Mouse (Mus musculus) induced T-regulatory cell, adult 2 months (primary cell): ENCODE measurements around the gene Rpl13a.
"Not testable (repeated sequence)": the region's sequence is repeated elsewhere in the genome, so short reads cannot be mapped to it uniquely, and the experiment has no call there.

Source experiments
- DNase-seq: peaks from one replicate; pipeline ENCODE4 v3.0.0-alpha.2; 2012; ENCODE audit warnings: low read depth

Rpl13a gene

DNA sequence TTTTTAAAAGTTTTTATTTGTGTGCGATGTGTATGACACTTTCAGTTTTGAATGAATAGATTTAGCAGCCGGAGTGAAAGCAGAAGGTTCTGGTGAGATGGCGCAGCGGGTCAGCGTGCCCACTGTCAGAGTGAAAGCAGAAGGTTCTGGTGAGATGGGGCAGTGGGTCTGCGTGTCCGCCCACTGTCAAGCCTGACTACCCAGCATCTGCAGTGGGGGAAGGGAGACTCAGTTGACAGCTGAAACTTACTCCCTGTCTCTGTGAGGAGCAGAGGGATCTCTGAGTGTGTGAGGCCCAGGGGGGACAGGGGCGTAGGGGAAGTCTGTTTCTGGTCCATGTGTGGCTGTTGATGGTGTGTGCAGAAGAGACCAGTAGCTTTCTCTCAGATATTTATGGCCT lies 11.0 kb downstream of the Rpl13a start:
- no peak for DNase-seq

DNA sequence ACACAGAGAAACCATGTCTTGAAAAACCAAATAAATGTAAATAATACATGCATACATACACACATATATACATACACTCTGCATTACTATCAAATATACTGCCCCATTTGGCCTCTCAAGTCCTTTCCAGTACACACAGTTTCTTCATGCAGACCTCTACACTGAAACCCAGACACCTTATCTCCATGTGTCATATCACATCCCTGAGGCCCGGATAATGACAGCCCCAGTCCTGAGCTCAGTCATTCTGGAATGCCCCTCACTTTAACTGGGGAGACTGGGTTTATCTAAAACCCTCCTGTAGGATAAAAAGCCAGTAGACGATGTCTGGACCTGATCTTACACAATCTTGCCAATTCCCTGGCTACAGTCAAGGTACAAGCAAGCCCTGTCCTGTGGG lies 15.1 kb downstream of the Rpl13a start:
- no peak for DNase-seq

DNA sequence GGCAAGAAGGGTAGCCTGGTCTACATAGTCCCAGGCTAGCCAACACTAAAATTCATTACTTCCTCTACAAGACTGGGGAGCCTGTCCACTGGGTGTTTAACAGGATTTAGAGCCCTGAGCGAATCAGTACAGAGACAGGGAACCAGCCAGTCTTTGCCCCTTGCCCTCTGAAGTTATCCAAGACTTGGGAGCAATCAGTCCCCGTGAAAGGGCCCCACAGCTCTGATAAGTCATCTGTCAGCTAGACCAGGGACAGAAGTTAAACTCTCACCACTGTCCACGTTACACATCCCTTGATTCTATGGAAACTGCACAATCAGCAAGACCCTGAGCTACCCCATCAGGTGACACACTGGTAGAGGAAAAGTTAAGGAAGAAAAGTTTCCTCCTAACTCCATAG lies 16.0 kb downstream of the Rpl13a start:
- no peak for DNase-seq

DNA sequence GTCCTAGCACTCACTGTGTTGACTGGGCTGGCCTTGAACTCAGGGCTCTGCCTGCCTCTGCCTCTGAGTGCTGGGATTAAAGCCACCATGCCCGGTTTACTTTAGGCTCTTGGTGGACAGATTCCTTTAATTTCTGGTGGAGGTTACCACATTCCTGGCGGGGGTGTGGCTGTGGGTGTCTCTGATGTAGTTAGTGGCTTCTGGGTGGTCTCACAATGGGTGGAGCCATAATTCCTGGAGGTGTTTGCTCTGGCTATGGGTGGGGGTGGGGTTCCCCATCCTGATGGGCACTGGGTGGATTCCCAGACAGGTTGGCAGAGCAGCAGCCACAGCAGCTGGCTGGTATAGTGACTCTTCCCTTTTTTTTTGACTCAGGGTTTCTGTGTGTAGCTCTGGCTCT lies 16.6 kb downstream of the Rpl13a start:
- no peak for DNase-seq

DNA sequence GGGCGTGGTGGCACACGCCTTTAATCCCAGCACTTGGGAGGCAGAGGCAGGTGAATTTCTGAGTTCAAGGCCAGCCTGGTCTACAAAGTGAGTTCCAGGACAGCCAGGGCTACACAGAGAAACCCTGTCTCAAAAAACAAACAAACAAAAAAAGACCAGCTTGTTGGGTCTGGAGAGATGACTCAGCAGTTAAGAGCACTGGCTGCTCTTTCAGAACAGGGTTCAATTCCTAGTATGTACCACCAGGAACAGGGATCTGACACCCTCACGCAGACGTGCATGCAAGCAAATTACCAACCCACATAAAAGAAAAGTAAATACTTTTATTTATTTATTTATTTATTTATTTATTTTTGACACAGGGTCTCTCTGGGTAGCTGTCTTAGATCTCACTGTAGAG lies 18.5 kb downstream of the Rpl13a start:
- DNase-seq: not testable (repeated sequence)

DNA sequence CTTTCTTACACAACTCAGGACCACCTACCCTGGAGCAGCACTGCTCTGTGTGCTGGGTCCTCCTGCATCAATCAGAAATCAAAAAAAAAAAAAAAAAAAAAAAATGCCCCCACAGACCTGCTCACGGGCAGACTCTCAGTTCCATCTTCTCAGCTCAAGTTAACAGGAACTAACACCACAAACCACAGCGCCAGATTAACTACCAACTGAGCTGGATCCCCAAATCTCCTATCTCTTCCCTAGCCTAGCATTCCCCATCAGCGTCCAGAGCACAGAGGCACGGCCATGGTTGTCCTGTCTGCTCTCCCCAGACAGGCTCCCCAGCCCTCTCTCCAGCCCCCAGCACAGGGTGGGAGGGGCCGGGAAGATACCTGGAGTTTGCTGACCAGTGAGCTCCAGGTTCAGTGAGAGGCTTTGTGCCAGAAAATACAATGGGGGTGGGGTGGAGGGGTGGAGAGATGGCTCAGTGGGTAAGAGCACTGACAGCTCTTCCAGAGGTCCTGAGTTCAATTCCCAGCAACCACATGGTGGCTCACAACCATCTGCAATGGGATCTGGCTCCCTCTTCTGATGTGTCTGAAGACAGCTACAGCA lies 21.4 kb downstream of the Rpl13a start:
- DNase-seq: no peak

DNA sequence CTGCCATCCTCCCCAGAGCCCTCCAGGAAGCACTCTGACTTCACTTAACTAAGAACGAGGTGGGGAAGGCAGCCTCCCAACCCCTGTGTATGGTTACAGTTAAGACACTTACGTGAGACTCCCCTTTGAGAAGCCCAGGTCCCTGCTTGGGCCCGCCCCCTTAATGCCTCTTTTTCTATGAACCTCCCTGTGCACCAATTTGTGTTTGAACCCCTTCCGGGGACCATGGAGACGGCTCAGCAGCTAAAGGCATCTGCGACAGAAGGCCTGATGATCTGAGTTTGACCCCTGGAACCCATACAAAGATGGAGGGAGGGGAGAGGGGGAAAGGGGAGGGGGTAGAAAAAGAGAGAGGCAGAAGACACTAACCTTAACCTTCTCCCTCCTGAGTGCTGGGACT lies 22.1 kb downstream of the Rpl13a start:
- no peak for DNase-seq

DNA sequence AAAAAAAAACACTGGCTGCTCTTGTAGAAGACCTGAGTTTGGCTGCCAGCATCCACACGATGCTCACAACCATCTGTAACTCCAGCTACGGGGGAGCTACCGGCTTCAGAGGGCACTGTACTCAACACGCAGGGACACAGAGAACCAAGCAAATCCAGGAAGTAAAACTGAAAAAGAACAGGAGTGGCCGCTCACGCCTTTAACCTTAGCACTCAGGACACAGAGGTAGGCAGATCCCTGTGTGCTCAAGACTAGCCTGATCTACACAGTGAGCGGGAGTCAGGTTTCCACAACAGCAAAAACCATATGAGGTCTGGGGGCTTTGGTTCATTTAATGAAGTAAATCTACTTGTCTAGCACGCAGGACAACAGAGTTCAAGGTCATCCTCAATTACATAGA lies 23.1 kb downstream of the Rpl13a start:
- no peak for DNase-seq

DNA sequence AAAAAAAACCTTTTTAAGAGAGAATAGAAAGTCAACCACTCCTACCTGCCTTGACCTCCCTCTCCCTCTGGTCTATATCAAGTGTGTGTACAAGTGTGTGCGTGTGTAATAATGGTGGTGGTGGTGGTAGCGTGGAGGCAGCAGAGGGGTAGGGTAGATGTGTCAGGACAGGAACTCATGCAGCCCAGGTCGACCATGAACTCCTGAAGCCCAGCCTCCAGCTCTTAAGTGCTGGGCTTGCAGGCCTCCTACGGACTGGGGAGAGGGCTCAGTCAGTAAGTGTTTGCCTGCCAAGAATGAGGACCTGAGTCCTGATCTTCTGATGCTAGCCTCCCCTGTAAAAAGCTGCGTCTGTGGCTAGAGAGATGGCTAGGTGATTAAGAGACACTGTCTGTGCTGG lies 23.6 kb downstream of the Rpl13a start:
- no peak for DNase-seq

DNA sequence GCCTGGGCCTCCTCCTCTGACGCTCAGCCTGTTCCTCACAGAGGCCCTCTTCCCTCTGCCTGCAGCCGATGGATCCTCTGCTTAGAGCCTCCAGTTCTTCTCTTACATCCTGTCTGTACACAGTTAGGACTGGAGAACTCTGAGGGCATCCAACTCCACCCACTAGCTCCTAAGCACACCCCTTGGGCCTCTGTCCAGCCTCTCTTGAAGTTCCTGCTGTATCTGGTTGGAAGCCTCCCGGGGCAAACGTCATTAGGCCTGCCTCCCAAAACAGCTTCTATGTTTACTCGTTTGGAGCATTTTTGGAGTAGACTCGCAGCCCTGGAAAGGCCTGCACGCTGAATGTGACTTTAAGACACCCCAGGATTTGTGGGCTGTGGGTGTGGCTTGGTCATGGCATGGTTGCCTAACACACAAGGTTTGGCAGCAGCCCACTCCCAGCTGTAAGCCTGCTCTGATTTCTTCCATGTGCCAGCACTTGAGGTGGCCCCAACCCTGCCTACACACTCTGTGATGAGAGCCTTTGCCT lies 24.8 kb downstream of the Rpl13a start, which contains the start of gene Fcgrt:
Gene Fcgrt (minus strand): TSS at position 200 of the 529 bp plus-strand sequence.
- DNase-seq: no peak

DNA sequence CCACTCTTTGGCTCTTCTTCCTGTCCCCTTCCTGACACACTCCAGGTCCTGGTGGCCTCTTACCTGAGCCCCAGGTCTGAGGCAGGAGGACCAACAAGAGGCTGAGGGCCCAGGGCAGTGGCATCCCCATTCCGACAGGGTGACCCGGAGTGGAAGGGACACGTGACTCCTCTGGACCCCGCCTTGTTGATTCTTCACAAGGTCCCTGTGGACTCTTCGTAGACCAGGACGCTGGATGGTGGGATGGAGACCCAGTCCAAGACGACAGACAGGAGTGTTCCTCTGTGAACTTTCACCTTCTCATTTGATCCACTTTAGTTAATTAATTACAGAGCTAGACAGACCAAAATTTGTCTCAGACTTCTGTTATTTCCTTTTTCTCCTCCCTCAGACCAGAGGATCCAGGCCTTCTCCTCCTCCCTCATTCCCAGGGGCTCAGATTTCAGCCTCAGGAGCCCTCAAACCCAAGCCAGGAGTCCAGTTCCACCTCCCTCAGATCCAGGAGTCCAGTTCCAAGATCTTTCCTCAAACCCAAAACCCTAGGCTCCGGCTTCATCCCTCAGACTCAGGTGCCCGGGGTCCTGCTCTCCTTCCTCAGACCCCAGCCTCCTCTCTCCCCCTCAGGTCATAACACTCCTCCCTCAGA lies 25.5 kb downstream of the Rpl13a start:
- no peak for DNase-seq

DNA sequence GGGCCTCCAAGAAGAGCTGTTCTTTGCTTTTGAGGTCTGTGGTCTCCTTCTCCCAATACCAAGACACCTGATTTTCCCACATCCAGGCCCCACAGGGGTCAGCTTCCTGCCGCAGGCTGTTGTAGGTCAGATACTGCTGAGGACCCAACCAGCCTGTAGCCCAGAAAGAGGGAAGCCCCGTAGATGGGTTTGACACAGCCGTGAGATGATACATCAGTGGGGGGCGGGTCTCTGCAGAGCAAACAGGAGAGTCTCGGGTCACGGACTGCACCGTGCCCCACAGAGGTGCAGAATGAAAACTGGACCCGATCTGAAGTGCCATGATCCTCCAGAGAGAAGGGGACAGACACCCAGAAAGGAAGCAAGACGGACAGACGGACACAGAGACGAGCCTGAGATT lies 26.1 kb downstream of the Rpl13a start:
- no peak for DNase-seq

DNA sequence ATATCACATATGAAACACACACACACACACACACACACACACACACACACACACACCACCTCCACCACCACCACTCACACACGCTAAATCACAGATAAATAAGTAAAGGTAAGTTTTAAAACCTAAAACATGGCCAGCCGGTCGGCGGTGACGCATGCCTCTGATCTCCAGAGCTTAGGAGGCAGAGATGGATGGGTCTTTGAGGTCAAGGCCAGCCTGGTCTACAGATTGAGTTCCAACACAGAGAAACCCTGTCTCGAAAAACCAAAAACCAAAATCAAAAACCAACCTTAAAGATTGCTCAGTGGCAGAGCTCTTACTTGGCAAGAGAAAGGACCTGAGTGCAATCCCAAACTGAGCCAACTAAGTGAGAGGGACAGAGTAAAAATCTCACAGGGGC lies 28.5 kb downstream of the Rpl13a start:
- no peak for DNase-seq

DNA sequence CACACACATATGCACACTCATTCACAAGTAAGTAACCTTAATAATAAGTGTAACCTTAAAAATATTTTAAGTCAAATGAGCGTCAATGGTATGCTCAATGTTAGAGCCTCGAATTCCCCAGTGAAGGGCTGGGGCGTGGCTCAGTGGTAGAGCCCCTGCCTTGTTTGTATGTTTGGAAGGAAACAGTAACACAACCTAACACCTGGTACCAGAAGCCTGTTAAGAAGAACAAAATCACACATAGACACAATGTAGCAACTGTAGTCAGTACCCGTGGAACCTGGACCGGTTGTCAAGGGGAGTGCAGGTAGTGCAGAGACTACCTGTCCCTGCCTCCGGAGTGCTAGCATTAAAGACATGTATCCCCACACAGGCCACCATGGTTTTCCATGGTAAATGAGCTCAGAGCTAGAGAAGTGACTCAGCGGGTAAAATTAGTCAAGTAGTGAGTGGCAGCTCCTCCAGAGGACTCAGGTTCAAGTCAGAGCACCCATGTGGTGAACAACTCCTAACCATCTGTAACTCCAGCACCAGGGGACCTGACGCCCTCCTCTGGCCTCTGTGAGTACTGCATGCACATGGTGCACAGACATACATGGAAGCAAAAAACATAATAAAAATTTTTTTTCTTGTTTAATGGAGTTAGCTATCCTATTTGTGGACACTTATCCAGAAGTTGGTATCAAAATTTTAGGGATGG lies 29.9 kb downstream of the Rpl13a start:
- DNase-seq: peak; percentile 62

DNA sequence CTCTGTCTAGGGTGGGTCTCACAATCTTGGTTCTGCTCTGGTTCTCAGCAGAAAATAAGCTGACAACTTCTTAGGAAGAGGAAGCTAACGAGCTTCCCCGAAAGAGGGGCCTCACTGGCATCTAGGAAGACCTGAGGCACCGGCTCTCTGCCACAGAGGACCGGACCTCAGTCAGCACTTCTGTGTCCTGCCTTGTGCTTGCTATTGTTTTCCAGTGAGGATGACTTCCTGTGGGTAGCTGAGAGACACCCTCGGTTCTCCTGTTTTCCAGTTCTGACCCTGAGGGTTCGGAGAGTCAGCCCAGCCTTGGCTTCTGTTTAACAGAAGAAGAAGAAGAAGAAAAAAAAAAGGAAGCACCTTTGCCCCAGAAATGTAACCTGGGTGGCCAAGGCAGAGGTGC lies 31.1 kb downstream of the Rpl13a start:
- no peak for DNase-seq

DNA sequence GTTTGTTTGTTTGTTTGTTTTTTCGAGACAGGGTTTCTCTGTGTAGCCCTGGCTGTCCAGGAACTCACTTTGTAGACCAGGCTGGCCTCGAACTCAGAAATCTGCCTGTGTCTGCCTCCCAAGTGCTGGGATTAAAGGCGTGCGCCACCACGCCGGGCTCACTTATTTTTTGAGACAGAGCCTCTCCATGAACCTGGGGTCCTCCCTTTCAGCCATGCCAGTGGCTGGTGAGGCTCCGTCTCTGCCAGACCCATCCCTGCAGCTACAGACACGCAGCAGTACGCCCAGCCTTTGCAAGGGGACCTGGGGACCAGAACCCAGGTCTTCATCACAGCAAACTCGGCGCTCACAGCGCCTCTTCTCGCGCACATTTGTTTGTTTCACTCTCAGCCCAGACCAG lies 32.6 kb downstream of the Rpl13a start:
- DNase-seq: not testable (repeated sequence)

DNA sequence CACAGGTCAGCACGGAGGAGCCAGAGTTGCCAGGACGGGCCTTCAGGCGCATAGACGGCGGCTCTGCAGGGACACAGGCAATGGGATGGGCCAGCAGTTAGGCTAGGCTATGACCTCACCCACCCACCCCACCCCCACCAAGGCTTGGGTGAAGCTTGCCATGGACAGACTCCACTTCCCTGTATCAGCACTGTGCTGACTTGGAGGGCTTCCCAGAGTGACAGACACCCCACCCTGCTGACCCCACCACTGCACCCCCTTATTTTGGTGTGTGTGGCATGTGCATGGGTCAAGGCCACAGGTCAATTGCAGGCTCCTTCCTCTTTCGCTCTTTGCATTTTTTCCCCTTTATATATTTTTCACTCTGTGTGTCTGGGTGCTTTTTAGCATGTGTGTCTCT lies 33.2 kb downstream of the Rpl13a start:
- DNase-seq: no peak

DNA sequence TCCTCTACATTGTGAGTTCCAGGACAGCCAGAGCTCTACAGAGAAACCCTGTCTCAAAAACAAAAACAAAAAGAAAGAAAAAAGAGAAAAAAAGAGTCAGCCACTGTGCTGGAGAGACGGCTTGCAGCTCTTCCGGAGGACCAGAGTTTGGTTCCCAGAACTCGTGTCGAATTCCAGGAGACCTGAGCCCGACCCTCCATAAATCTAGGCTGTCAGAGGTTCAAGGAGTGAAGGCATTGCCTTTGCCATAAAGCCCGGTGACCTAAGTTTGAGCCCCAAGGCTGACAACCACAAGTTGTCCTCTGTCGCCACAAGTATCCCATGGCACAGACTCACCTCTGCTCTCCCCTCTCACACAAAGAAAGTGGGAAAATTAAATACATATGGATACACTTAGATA lies 34.4 kb downstream of the Rpl13a start:
- no peak for DNase-seq

DNA sequence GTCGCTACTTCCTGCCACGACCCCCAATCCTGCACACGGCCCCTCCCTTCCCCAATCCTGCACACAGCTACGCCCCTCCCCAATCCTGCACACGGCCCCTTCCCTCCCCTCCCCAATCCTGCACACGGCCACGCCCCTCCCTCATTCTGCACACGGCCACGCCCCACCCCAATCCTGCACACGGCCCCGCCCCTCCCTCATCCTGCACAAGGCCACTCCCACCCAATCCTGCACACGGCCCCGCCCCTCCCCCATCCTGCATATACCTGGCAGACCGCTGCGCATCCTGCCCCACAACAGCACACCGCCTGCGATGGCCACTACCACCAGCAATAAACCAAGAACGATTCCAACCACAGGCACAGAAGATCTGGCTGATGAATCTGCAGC lies 35.0 kb downstream of the Rpl13a start:
- peak; percentile 68 for DNase-seq

DNA sequence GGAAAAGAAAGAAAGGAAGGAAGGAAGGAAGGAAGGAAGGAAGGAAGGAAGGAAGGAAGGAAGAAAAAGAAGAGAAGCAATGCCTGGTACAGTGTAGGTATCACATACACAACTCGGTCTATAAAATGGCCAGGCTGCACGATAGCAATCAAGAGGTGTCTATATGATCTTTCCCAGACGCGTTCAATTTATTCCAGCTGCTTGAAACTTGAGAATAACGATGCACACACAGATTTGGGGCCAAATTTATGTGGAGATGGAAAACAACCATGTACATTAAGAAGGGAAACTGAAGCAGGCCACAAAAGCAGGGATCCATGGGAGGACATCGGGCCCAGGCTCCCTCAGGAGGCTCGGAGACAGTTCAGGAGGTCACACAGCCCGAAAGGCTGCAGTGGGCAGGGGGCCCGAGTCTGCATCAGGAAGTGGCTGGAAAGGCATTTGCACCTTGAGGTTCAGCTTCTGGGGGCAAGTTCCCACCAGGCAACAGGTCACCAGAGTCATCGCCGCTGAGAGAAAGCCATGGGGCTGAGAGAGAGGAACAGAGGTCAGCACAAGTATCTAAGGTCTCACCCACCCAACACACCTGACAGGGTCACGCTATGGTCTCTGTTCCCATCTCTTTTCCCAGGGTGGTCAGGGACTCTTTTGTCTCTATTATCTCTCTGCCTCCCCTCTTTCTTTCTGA lies 35.6 kb downstream of the Rpl13a start:
- peak; percentile 15 for DNase-seq

DNA sequence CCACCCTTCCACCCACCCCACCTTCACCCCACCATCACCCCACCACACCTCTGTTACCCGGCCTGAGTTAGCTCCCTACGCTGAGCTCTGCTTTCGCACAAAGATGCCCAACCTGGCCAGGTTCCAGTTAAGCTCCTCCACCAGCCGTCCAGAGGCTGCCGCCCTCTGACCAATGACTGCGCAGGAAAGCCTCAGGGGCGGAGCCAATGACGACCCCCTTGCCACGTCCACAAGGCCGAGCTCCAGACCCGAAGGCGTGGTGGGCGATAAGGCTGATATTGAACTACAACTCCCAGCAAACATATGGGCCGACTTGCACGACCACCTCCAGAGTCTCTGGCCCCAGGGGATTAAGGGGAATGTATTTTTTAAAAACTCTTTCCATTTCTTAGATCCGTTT lies 36.5 kb downstream of the Rpl13a start, which contains the start of gene Rcn3:
Gene Rcn3 (minus strand): TSS at position 174 of the 400 bp plus-strand sequence.
- DNase-seq: no peak
